Mouse (Mus musculus) liver, embryonic 14.5 days (tissue): ENCODE data around the gene Zdhhc18. TPM values are rescaled to one million over a fixed set of nuclear protein-coding genes. Genes with fewer than 3 reads are reported as not detected.

Source experiments
- ATAC-seq: fragments of 200-750 bp; cut with Nextera tagmentation; 2 replicates; pipeline ENCODE4 v1.8.0; 2017; ENCODE audit warnings: moderate number of reproducible peaks, mild to moderate bottlenecking, moderate library complexity; ENCODE audit not compliant: insufficient read depth
- DNase-seq, 3 experiments: peaks; one replicate each; pipeline ENCODE4 v3.0.0-alpha.2; 2012 to 2013; ENCODE audit warnings: low read depth in 3 of 3, low spot score in 3 of 3
- H3K27ac ChIP-seq: fragments of 300-500 bp; sonication (generic); 2 replicates; pipeline ENCODE4 v1.5.1; 2014; ENCODE audit warnings: moderate library complexity, mild to moderate bottlenecking, control low read depth, inconsistent platforms
- H3K27me3 ChIP-seq: fragments of 300-500 bp; sonication (generic); 2 replicates; pipeline ENCODE4 v1.6.1; 2014; ENCODE audit warnings: mild to moderate bottlenecking, low read length, moderate library complexity; ENCODE audit not compliant: control insufficient read depth, insufficient read depth
- H3K36me3 ChIP-seq: fragments of 300-500 bp; sonication (generic); replicated peaks from 2 replicates; pipeline ENCODE4 v1.6.1; 2014; ENCODE audit warnings: low read depth; ENCODE audit not compliant: control insufficient read depth, insufficient read depth
- H3K4me1 ChIP-seq, 2 experiments: fragments of 200-500 bp in 1 of 2; fragments of 300-500 bp in 1 of 2; sonication (generic) in 1 of 2; replicated peaks; 2 replicates each; pipeline ENCODE4 v1.6.1; 2012 to 2014; ENCODE audit warnings: antibody characterized with exemption in 1 of 2, inconsistent platforms in 1 of 2, low read length in 1 of 2; ENCODE audit not compliant: control insufficient read depth in 2 of 2, insufficient read depth in 2 of 2
- H3K4me2 ChIP-seq: fragments of 300-500 bp; sonication (generic); 2 replicates; pipeline ENCODE4 v1.6.1; 2014; ENCODE audit warnings: low read depth, mild to moderate bottlenecking, control low read depth, moderate library complexity
- H3K4me3 ChIP-seq, 2 experiments: fragments of 200-500 bp in 1 of 2; fragments of 300-500 bp in 1 of 2; sonication (generic) in 1 of 2; 2 replicates each; pipeline ENCODE4 v1.5.1; 2012 to 2014; ENCODE audit warnings: low read depth in 2 of 2, low read length in 2 of 2, mild to moderate bottlenecking in 2 of 2, control low read depth in 1 of 2, inconsistent platforms in 1 of 2, moderate library complexity in 1 of 2; ENCODE audit not compliant: insufficient read depth in 1 of 2
- H3K9ac ChIP-seq: fragments of 300-500 bp; sonication (generic); replicated peaks from 2 replicates; pipeline ENCODE4 v1.6.1; 2014; ENCODE audit warnings: mild to moderate bottlenecking, control low read depth, moderate library complexity
- H3K9me3 ChIP-seq: fragments of 300-500 bp; sonication (generic); 2 replicates; pipeline ENCODE4 v1.6.1; 2016; ENCODE audit warnings: low read length, mixed read lengths; ENCODE audit not compliant: control insufficient read depth
- CTCF ChIP-seq: IDR thresholded peaks from 2 replicates; pipeline ENCODE4 v1.5.1; 2016; ENCODE audit warnings: antibody characterized with exemption, low read depth, control low read depth
- EP300 ChIP-seq: IDR thresholded peaks from 2 replicates; pipeline ENCODE4 v1.6.1; 2016; ENCODE audit warnings: antibody characterized with exemption, low read depth
- WGBS: fragments of 180-500 bp; shearing (Covaris S2); extraction: QIAGEN DNeasy Blood & Tissue Kit; methylation state at CpG from one replicate; pipeline ENCODE4 v1.1.7; 2014; ENCODE audit not compliant: insufficient replicate concordance; 5-methylcytosine and 5-hydroxymethylcytosine counted together
- polyA plus RNA-seq, 2 experiments: library from polyadenylated mRNA; depleted of rRNA in 1 of 2; stranded (reverse) in 1 of 2; unstranded in 1 of 2; fragments of >200 nt; fragmentation: Nextera tagmentation in 1 of 2; extraction: Ambion mirVana in 1 of 2; gene quantifications; 2 replicates each; pipeline versions ENCODE4 v1.2.1 to v1.2.3; 2012 to 2014

Gene Zdhhc18
- polyA plus RNA-seq, 2 experiments: 0.90 to 3.9 TPM

GRCm38 (mm10) chr4:133671881-133672844 lies 22.2 kb upstream of the Zdhhc18 start, which contains the start of gene Pigv:
Gene Pigv (minus strand): TSS chr4:133672647.
- Histone ChIP-seq H3K4me3 (peak within 1 kb of the TSS; percentile 72 to 81), H3K9ac (peak within 1 kb of the TSS; percentile 89), H3K4me1 (peaks cover 32 to 51% of the 10 kb centered on the region in 2 experiments), H3K4me2 (peak within 1 kb of the TSS; percentile 95), H3K27ac (peak within 1 kb of the TSS; percentile 95), H3K9me3 (no peaks in the 10 kb centered on the region), H3K36me3 (no peaks in the 10 kb centered on the region), H3K27me3 (no peaks in the 10 kb centered on the region)
- peak; percentile 86 for ATAC-seq
- DNase-seq: peak; percentile 74 to 78 (median 76)
- under 1% methylated on average over 73 of the region's 76 CpGs for WGBS
- TF ChIP-seq EP300 (no peak), CTCF (no peak)

DNA sequence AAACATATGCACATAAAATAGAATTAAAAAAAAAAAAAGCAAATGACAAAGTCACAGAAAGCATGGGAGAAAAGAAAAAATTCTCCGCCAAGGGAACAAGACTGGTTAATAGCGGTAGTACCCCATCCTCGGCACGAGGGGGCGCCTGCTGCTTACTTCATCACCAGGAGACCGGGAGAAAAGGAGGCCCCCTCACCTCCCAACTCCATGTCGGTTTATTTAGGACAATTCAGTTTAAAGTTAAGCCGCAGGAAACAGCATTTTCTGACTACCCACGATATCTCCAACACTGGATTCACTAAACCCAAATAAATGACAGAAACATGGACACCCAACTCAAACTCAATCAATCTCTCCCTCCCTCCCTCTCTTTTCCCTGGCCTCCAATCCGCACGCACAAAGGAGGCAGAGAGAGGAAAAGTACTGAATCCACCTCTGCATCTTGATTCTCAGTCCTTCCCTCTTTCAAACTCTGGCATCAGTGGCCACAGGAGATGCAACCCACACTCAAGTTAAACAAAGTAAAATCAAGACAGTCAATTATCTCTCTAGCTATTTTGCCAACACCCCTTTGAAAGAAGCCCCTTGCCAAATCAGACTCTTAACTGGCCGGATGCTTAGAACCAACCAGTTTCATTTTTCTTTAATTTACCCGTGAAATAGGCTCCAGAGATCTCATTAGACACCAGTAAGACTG lies 21.4 kb upstream of the Zdhhc18 start:
- Histone ChIP-seq H3K36me3 (no peaks in the 10 kb centered on the region), H3K4me3 (peak overlapping the region; percentile 72 to 81), H3K4me1 (peaks cover 32 to 49% of the 10 kb centered on the region in 2 experiments), H3K4me2 (peak overlapping the region; percentile 95), H3K9me3 (no peaks in the 10 kb centered on the region), H3K9ac (peak overlapping the region; percentile 89), H3K27ac (peak overlapping the region; percentile 95), H3K27me3 (no peaks in the 10 kb centered on the region)
- DNase-seq: peak in 2 of 3 experiments; percentile 67 to 73
- WGBS: 3% methylated on average over 13 of the region's 13 CpGs
- TF ChIP-seq EP300 (no peak), CTCF (peak; percentile 95)
- ATAC-seq: no peak

GRCm38 (mm10) chr4:133669652-133670210 lies 19.8 kb upstream of the Zdhhc18 start:
- no peak for DNase-seq

DNA sequence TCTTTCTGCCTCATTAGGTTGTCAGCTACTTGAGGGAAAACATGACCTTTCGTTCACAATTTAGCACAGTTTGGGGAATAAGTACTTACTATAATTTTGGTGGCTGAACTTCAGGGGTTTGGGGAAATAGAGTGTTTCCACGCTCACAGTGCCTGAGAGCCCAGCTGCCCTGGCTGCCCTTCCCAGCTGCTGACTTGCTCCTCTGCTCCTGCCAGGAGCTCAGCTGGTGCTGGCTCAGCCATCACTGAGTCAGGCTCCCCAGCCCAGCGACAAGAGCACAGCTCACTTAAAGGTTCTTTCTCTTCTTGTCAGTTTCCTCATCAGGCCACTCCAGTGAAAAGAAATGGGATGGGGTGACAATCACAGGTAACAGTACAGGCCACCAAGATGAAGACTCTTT lies 18.6 kb upstream of the Zdhhc18 start:
- no peak for ATAC-seq
- WGBS: 63% methylated on average over 3 of the region's 3 CpGs
- H3K4me3 ChIP-seq: no peak overlapping the region
- no peak overlapping the region for H3K4me2 ChIP-seq
- peaks cover 15 to 23% of the 10 kb centered on the region in 2 experiments for H3K4me1 ChIP-seq
- H3K27me3 ChIP-seq: no peaks in the 10 kb centered on the region
- DNase-seq: no peak
- no peaks in the 10 kb centered on the region for H3K36me3 ChIP-seq
- no peak overlapping the region for H3K27ac ChIP-seq
- no peak overlapping the region for H3K9ac ChIP-seq
- TF ChIP-seq EP300 (no peak), CTCF (no peak)
- H3K9me3 ChIP-seq: no peaks in the 10 kb centered on the region

More at GRCm38 (mm10) chr4:133669652-133670210, 19.8 kb upstream of the Zdhhc18 start:
- Histone ChIP-seq H3K9me3 (no peaks in the 10 kb centered on the region), H3K4me2 (no peak overlapping the region), H3K9ac (no peak overlapping the region), H3K36me3 (no peaks in the 10 kb centered on the region), H3K27me3 (no peaks in the 10 kb centered on the region), H3K27ac (no peak overlapping the region), H3K4me3 (no peak overlapping the region), H3K4me1 (peaks cover 24 to 35% of the 10 kb centered on the region in 2 experiments)
- ATAC-seq: no peak
- 57% methylated on average over 6 of the region's 6 CpGs for WGBS
- TF ChIP-seq EP300 (no peak), CTCF (peak; percentile 47)
